Mouse (Mus musculus): Measurements from ENCODE around the gene Uqcc1. TPM values are rescaled to one million over a fixed set of nuclear protein-coding genes. Genes with fewer than 3 reads are reported as not detected.
"Not testable (repeated sequence)": the region's sequence is repeated elsewhere in the genome, so short reads cannot be mapped to it uniquely, and the experiment has no call there.

The Uqcc1 gene
- polyA plus RNA-seq, 1 experiment from 2014 or later, result 77.3 TPM

GRCm38 (mm10) chr2:155941697-155942442, 11.8 kb upstream of the Uqcc1 start:
- H3K27me3 ChIP-seq (ENCODE audit: control insufficient read depth, insufficient read depth, low read length), result no peaks in the 10 kb centered on the region
- DNase-seq (ENCODE audit: low spot score, missing footprints) (no peak), ATAC-seq (ENCODE audit: low FRiP score) (no peak)
- H3K36me3 ChIP-seq (ENCODE audit: control insufficient read depth, insufficient read depth, low read length), result no peaks in the 10 kb centered on the region
- H3K9me3 ChIP-seq (ENCODE audit: control insufficient read depth, low read length), result no peaks in the 10 kb centered on the region
- peaks cover 7% of the 10 kb centered on the region for H3K4me1 ChIP-seq (ENCODE audit: control insufficient read depth, insufficient read depth, low read length)
- WGBS, result 92% methylated on average over 40 of the region's 40 CpGs
- no peak overlapping the region for H3K4me3 ChIP-seq (ENCODE audit: low read depth, low read length)
- H3K9ac ChIP-seq (ENCODE audit: low read length), result no peak overlapping the region
- H3K4me2 ChIP-seq, result no peak overlapping the region
- H3K27ac ChIP-seq (ENCODE audit: low read depth, low read length), result no peak overlapping the region

- no peak within 1 kb of the TSS for H3K4me2 ChIP-seq
- no peak for DNase-seq (ENCODE audit: low spot score, missing footprints)
- H3K27ac ChIP-seq (ENCODE audit: low read depth, low read length), result no peak within 1 kb of the TSS
- H3K9ac ChIP-seq (ENCODE audit: low read length), result no peak within 1 kb of the TSS
- no peak for ATAC-seq (ENCODE audit: low FRiP score)
- H3K4me1 ChIP-seq (ENCODE audit: control insufficient read depth, insufficient read depth, low read length), result peaks cover 7% of the 10 kb centered on the region
- H3K9me3 ChIP-seq (ENCODE audit: control insufficient read depth, low read length), result no peaks in the 10 kb centered on the region
- 94% methylated on average over 3 of the region's 3 CpGs for WGBS
- H3K27me3 ChIP-seq (ENCODE audit: control insufficient read depth, insufficient read depth, low read length), result no peaks in the 10 kb centered on the region
- H3K36me3 ChIP-seq (ENCODE audit: control insufficient read depth, insufficient read depth, low read length), result no peaks in the 10 kb centered on the region
- no peak within 1 kb of the TSS for H3K4me3 ChIP-seq (ENCODE audit: low read depth, low read length)
These were observed 10.6 kb upstream of the Uqcc1 start, which contains the start of gene Gm15557 for GRCm38 (mm10) chr2:155940681-155941080. Gene Gm15557, plus strand, starts transcription at chr2:155940728.

- Histone ChIP-seq H3K27ac (ENCODE audit: low read depth, low read length) (no peak overlapping the region), H3K36me3 (ENCODE audit: control insufficient read depth, insufficient read depth, low read length) (no peaks in the 10 kb centered on the region), H3K4me1 (ENCODE audit: control insufficient read depth, insufficient read depth, low read length) (peaks cover 7% of the 10 kb centered on the region), H3K9ac (ENCODE audit: low read length) (no peak overlapping the region), H3K27me3 (ENCODE audit: control insufficient read depth, insufficient read depth, low read length) (no peaks in the 10 kb centered on the region), H3K4me3 (ENCODE audit: low read depth, low read length) (no peak overlapping the region), H3K9me3 (ENCODE audit: control insufficient read depth, low read length) (no peaks in the 10 kb centered on the region), H3K4me2 (no peak overlapping the region)
- DNase-seq (ENCODE audit: low spot score, missing footprints), result no peak
- no peak for ATAC-seq (ENCODE audit: low FRiP score)
- WGBS, result 84% methylated on average over 7 of the region's 7 CpGs
These were observed 9.9 kb upstream of the Uqcc1 start for GRCm38 (mm10) chr2:155939897-155940529.

- peak overlapping the region; percentile 67 for H3K4me2 ChIP-seq
- peaks cover 12% of the 10 kb centered on the region for H3K4me1 ChIP-seq (ENCODE audit: control insufficient read depth, insufficient read depth, low read length)
- no peaks in the 10 kb centered on the region for H3K9me3 ChIP-seq (ENCODE audit: control insufficient read depth, low read length)
- peak overlapping the region; percentile 68 for H3K9ac ChIP-seq (ENCODE audit: low read length)
- 86% methylated on average over 7 of the region's 7 CpGs for WGBS
- peak overlapping the region; percentile 53 for H3K4me3 ChIP-seq (ENCODE audit: low read depth, low read length)
- H3K27me3 ChIP-seq (ENCODE audit: control insufficient read depth, insufficient read depth, low read length), result no peaks in the 10 kb centered on the region
- DNase-seq (ENCODE audit: low spot score, missing footprints), result no peak
- H3K36me3 ChIP-seq (ENCODE audit: control insufficient read depth, insufficient read depth, low read length), result 0 out of 2 replicates have a peak, but pooled peaks cover 4% of the 10 kb centered on the region
- no peak for ATAC-seq (ENCODE audit: low FRiP score)
- H3K27ac ChIP-seq (ENCODE audit: low read depth, low read length), result no peak overlapping the region
These were observed 1.3 kb downstream of the Uqcc1 start for GRCm38 (mm10) chr2:155928711-155929345.

- H3K4me1 ChIP-seq (ENCODE audit: control insufficient read depth, insufficient read depth, low read length); H3K27me3 ChIP-seq (ENCODE audit: control insufficient read depth, insufficient read depth, low read length); ATAC-seq (ENCODE audit: low FRiP score); H3K27ac ChIP-seq (ENCODE audit: low read depth, low read length); H3K4me3 ChIP-seq (ENCODE audit: low read depth, low read length); H3K9me3 ChIP-seq (ENCODE audit: control insufficient read depth, low read length); H3K4me2 ChIP-seq; H3K36me3 ChIP-seq (ENCODE audit: control insufficient read depth, insufficient read depth, low read length); DNase-seq (ENCODE audit: low spot score, missing footprints); H3K9ac ChIP-seq (ENCODE audit: low read length): not testable (repeated sequence)
- 92% methylated on average over 6 of the region's 6 CpGs for WGBS
These were observed 4.9 kb downstream of the Uqcc1 start for GRCm38 (mm10) chr2:155925213-155925612.

GRCm38 (mm10) chr2:155923143-155923542, 7.0 kb downstream of the Uqcc1 start:
- Histone ChIP-seq H3K27me3 (ENCODE audit: control insufficient read depth, insufficient read depth, low read length) (no peaks in the 10 kb centered on the region), H3K4me1 (ENCODE audit: control insufficient read depth, insufficient read depth, low read length) (no peaks in the 10 kb centered on the region), H3K36me3 (ENCODE audit: control insufficient read depth, insufficient read depth, low read length) (peaks cover 4% of the 10 kb centered on the region; the same call in 1 of the 2 replicates), H3K4me2 (no peak overlapping the region), H3K27ac (ENCODE audit: low read depth, low read length) (no peak overlapping the region), H3K9me3 (ENCODE audit: control insufficient read depth, low read length) (no peaks in the 10 kb centered on the region), H3K9ac (ENCODE audit: low read length) (no peak overlapping the region), H3K4me3 (ENCODE audit: low read depth, low read length) (no peak overlapping the region)
- ATAC-seq (ENCODE audit: low FRiP score) (no peak), DNase-seq (ENCODE audit: low spot score, missing footprints) (no peak)
- WGBS, result 97% methylated on average over 7 of the region's 7 CpGs

- Histone ChIP-seq H3K27ac (ENCODE audit: low read depth, low read length) (no peak overlapping the region), H3K4me3 (ENCODE audit: low read depth, low read length) (no peak overlapping the region), H3K36me3 (ENCODE audit: control insufficient read depth, insufficient read depth, low read length) (peaks cover 4% of the 10 kb centered on the region; the same call in 1 of the 2 replicates), H3K9me3 (ENCODE audit: control insufficient read depth, low read length) (no peaks in the 10 kb centered on the region), H3K27me3 (ENCODE audit: control insufficient read depth, insufficient read depth, low read length) (no peaks in the 10 kb centered on the region), H3K4me2 (no peak overlapping the region), H3K4me1 (ENCODE audit: control insufficient read depth, insufficient read depth, low read length) (no peaks in the 10 kb centered on the region), H3K9ac (ENCODE audit: low read length) (no peak overlapping the region)
- DNase-seq (ENCODE audit: low spot score, missing footprints) (no peak), ATAC-seq (ENCODE audit: low FRiP score) (no peak)
- WGBS, result 91% methylated on average over 6 of the region's 6 CpGs
These were observed 15.4 kb downstream of the Uqcc1 start for GRCm38 (mm10) chr2:155914684-155915083.

- Histone ChIP-seq H3K9me3 (ENCODE audit: control insufficient read depth, low read length) (no peaks in the 10 kb centered on the region), H3K9ac (ENCODE audit: low read length) (no peak overlapping the region), H3K4me2 (no peak overlapping the region), H3K27ac (ENCODE audit: low read depth, low read length) (no peak overlapping the region), H3K4me1 (ENCODE audit: control insufficient read depth, insufficient read depth, low read length) (no peaks in the 10 kb centered on the region), H3K27me3 (ENCODE audit: control insufficient read depth, insufficient read depth, low read length) (no peaks in the 10 kb centered on the region), H3K36me3 (ENCODE audit: control insufficient read depth, insufficient read depth, low read length) (peaks cover 2% of the 10 kb centered on the region; the same call in 1 of the 2 replicates), H3K4me3 (ENCODE audit: low read depth, low read length) (no peak overlapping the region)
- ATAC-seq (ENCODE audit: low FRiP score) (no peak), DNase-seq (ENCODE audit: low spot score, missing footprints) (no peak)
- WGBS, result 87% methylated on average over 6 of the region's 6 CpGs
These were observed 26.5 kb downstream of the Uqcc1 start for GRCm38 (mm10) chr2:155903632-155904008.
